Mouse (Mus musculus) frontal cortex, adult 2 months (tissue): ENCODE measurements around the gene 2010111I01Rik. TPM values are rescaled to one million over a fixed set of nuclear protein-coding genes. Genes with fewer than 3 reads are reported as not detected.

Experiments
- DNase-seq, 2 experiments: peaks; one replicate each; pipeline ENCODE4 v3.0.0; 2022; ENCODE audit warnings: low spot score in 1 of 2; ENCODE audit errors: extremely low spot score in 1 of 2
- polyA plus RNA-seq: library from polyadenylated mRNA; depleted of rRNA; stranded (reverse); fragments of >200 nt; gene quantifications from 2 replicates; pipeline ENCODE4 v1.2.3, GENCODE M21; 2012

2010111I01Rik gene
- polyA plus RNA-seq, 1 experiment, result 95.5 TPM

- DNase-seq, result no peak
Observed at GRCm38 (mm10) chr13:63238045-63238444, 273.4 kb downstream of the 2010111I01Rik start.

DNA sequence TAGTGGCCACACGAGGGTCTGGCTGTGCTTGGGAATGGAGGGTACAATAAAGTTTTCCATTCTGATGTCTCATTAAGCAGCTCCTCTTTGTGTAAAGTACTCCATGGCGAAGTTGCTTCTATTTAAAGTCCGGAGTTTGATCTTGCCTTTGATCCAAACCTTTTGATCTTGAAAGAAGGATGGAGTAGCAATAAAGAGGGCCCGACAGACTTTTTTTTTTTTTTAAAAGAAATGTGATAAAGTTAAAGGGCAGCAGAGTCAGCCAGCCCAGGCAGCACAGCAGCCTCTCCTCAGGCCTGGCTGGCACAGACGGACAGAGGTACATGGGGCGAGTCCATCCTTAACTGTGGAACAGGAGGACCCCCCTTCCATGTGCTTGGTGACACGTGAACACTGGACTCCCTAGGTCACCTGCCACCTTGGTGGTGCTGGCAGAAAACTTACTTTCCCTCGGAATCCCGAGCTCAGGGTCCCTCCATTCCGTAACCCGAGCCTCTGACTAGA lies 274.7 kb downstream of the 2010111I01Rik start:
- DNase-seq, result no peak

GRCm38 (mm10) chr13:63239877-63240671 lies 275.4 kb downstream of the 2010111I01Rik start:
- peak in 1 of 2 experiments; percentile 82 for DNase-seq

GRCm38 (mm10) chr13:63240835-63241234 lies 276.1 kb downstream of the 2010111I01Rik start:
- DNase-seq, result peak in 1 of 2 experiments; percentile 68

GRCm38 (mm10) chr13:63241665-63242064 lies 277.0 kb downstream of the 2010111I01Rik start:
- DNase-seq, result no peak

DNA sequence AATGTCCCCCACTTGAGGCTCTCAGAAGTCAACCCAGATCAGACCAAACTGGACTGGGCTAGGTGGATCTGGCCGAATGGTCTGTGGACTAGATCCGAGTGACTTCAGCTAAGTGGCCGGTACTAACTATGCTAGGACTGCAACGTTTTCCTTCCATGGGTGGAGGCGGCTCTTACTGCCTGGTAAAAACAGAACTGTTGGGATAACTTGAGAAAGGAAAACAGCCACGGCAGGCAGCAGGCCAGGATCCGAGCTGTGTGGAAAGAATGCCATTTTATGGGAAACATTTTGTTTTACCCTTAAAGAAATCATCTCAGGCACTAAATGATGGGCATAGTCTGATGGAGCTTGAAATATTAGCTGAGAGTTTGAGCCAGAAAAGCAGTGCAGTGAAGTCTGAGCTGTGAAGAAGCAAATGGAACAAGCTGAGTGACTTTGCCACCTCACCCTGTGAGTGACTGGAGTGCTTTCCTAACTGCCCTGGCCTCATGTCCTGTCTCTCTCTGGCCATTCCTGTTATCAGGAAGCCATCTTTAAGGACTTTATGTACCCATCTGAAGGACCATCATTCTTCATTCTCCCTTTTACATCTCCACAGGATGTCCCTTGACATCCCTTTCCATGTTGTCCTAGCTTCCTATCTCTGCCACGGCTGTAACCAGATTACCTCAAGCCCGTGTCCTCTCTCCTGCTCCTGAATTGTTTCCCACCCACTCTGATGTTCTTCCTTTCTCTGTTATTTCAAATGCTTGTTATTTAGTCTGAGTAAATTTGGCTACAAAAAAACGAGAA lies 277.9 kb downstream of the 2010111I01Rik start:
- DNase-seq, result no peak

GRCm38 (mm10) chr13:63243586-63243985 lies 278.9 kb downstream of the 2010111I01Rik start:
- DNase-seq, result no peak

DNA sequence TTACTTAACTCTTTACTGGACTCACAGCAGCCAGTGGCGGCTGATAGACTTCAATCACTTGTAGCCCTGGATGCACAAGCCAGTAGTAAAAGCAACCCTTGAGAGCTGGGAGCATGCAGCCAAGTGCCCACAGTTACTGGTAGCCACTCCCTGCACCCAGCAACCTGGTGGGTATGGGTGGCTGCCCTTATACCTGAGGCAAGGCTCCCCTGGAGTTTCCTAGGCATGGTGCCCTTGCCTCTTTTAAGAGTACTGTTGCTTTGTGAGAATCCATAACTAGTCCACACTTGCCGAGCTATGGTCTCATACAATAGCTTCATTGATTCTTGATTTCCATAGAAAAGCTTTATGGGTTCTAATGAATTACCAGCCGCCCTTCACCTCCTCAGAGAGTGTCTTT lies 279.7 kb downstream of the 2010111I01Rik start:
- DNase-seq, result no peak

DNA sequence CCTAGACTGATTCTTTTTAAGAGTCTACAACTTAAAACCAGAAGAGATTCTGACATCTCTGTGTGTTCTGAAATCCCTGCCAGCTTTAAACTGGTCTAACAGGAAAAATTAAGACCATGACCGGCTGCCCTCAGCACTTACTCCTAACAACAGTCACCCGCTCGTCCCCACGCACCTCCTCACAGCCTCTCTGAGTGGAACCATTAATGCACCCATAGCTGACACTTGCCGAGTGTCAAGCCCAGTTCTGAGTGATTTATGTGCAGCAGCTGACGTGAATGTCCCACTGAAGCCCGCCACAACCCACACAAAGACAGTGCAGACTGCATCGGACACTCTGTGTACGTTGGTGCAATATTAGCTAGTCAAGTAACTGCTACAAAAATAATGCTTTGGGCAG lies 280.5 kb downstream of the 2010111I01Rik start:
- DNase-seq, result no peak

- no peak for DNase-seq
Observed at GRCm38 (mm10) chr13:63245812-63246211, 281.1 kb downstream of the 2010111I01Rik start.

GRCm38 (mm10) chr13:63246332-63246940 lies 281.7 kb downstream of the 2010111I01Rik start:
- no peak for DNase-seq

DNA sequence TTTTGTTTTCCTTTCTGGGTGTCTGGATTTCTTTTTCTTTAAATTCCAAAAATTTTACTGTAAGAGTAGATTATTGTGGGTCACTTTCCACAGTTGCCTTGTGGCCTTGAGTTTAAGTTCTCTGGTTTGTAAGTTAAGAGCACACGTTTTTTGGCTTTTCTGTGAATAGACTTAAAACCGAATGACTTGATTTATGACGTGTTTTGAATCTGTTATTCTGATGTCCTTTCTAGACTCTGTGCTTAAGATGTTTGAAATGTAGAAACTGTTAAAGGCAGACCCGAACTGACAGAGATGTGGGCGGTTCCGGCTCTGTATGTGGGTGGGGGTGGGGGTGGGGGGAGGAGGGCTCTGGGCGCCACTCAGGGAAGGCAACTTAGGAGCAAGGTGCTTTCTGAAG lies 282.3 kb downstream of the 2010111I01Rik start:
- DNase-seq, result no peak

- DNase-seq, result no peak
Observed at GRCm38 (mm10) chr13:63247631-63248030, 282.9 kb downstream of the 2010111I01Rik start.

- DNase-seq, result no peak
Observed at GRCm38 (mm10) chr13:63248318-63248717, 283.6 kb downstream of the 2010111I01Rik start.

- DNase-seq, result no peak
Observed at GRCm38 (mm10) chr13:63249171-63249570, 284.5 kb downstream of the 2010111I01Rik start.

DNA sequence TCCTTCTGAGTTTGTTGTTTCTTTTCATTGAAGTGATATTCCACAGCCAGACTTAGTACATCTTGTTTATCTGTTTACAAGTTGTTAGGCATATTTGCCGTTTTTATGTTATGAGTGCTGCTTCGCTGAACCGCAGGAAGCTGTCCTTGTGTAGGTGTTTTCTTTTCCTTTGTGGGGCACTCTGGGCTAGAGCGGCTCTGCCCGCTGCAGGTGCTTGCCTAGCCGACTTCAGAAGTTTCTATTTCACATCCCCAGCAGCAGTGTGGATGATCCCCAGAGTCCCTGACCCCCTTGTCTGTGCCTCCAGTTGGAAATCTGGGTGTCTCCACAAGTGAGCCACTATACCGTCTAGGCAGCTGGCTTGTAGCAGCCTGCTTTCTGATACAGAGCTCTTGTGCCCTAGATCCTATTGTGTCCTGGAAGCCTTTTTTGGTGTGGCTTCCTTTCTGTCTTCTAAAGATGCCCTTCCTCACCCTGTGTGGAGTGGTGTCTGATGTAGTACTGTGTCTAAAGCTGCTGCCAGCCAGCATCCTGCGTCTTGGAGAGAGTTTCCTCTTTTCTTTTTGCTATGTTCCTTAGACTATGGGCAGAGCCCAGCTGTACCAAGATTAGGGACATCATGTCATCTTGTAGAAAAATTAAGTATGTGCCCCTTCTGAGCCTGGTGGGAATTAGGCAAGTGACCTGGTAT lies 285.2 kb downstream of the 2010111I01Rik start:
- DNase-seq, result no peak

DNA sequence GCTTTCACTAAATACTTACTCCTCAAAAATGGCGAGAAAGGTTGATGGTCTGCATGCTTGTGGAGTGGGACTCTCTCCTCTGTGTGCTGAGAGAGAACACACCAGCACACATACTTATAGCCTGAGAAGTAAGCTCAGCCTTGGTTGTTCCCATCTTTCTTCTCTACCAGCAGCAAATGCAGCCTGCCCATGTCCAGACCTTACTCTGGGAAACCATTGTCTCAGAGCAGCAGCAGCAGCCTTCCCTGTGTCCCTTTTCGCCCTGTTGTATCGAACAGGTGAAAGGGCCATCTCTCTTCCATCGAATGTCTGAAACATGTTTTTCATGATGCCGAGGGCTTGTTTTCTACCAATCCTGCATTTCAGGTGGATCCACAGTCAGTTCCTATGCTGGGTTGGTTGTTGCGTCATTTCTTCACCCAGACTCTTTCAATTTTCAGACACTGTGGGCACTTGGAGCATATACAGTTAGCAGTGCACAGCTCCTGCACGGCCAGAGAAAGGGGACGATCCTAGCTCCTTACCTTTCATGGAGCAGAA lies 285.8 kb downstream of the 2010111I01Rik start:
- DNase-seq, result no peak

GRCm38 (mm10) chr13:63251118-63251889 lies 286.6 kb downstream of the 2010111I01Rik start:
- no peak for DNase-seq

- DNase-seq, result no peak
Observed at GRCm38 (mm10) chr13:63252295-63253010, 287.8 kb downstream of the 2010111I01Rik start.
